Mouse (Mus musculus) CH12.LX (cell line): ENCODE measurements at regions not wholly inside any gene's neighbourhood (a gene's known extent, or its start where the extent isn't known, plus 50 kb on each side); places are given as distances from the start of the nearest gene placed in this dataset.

Experiments used
- DNase-seq: peaks from one replicate; pipeline ENCODE4 v3.0.0-alpha.2; 2013; ENCODE audit errors: extremely low read depth
- H3K27ac ChIP-seq: 2 replicates; pipeline ENCODE4 v1.5.1; 2012; ENCODE audit warnings: low read depth, mild to moderate bottlenecking, control low read depth, moderate library complexity; ENCODE audit not compliant: insufficient read depth
- H3K27me3 ChIP-seq: replicated peaks from 2 replicates; pipeline ENCODE3; 2012; ENCODE audit warnings: inconsistent platforms
- H3K36me3 ChIP-seq, 2 experiments: replicated peaks in 1 of 2; 2 replicates each; pipeline versions ENCODE3 to v1.6.1; 2012; ENCODE audit warnings: inconsistent platforms in 1 of 2, low read length in 1 of 2, mild to moderate bottlenecking in 1 of 2, mixed read lengths in 1 of 2, moderate library complexity in 1 of 2; ENCODE audit not compliant: control insufficient read depth in 1 of 2, insufficient read depth in 1 of 2
- H3K4me1 ChIP-seq, 2 experiments: 2 replicates each; pipeline ENCODE4 v1.6.1; 2012; ENCODE audit warnings: inconsistent platforms in 1 of 2, moderate library complexity in 1 of 2; ENCODE audit not compliant: insufficient read depth in 2 of 2, control insufficient read depth in 1 of 2
- H3K4me2 ChIP-seq: 2 replicates; pipeline ENCODE4 v1.6.1; 2012; ENCODE audit warnings: low read depth, mild to moderate bottlenecking, control low read depth; ENCODE audit not compliant: poor library complexity, insufficient read depth, severe bottlenecking
- H3K4me3 ChIP-seq, 3 experiments: fragments of 150-350 bp in 1 of 3; sonication (generic) in 1 of 3; replicated peaks in 1 of 3; 2 replicates each; pipeline versions ENCODE3 to v1.5.1; 2011 to 2012; ENCODE audit warnings: low read depth in 2 of 3, low read length in 2 of 3, mild to moderate bottlenecking in 2 of 3, moderate library complexity in 2 of 3, control low read depth in 1 of 3, improper control_type of control experiment in 1 of 3, inconsistent platforms in 1 of 3, mixed read lengths in 1 of 3; ENCODE audit not compliant: poor library complexity in 1 of 3
- H3K79me2 ChIP-seq: replicated peaks from 2 replicates; pipeline ENCODE4 v1.6.1; 2012; ENCODE audit warnings: mild to moderate bottlenecking, moderate library complexity; ENCODE audit not compliant: control insufficient read depth, poor library complexity, insufficient read depth, severe bottlenecking; ENCODE audit errors: extremely low read depth
- H3K9ac ChIP-seq: 2 replicates; pipeline ENCODE4 v1.6.1; 2012; ENCODE audit warnings: low read depth, mild to moderate bottlenecking, control low read depth, moderate library complexity; ENCODE audit not compliant: insufficient read depth
- H3K9me3 ChIP-seq: replicated peaks from 2 replicates; pipeline ENCODE3; 2012; ENCODE audit warnings: low read length, inconsistent platforms, mixed read lengths
- BHLHE40 ChIP-seq: IDR thresholded peaks from 2 replicates; pipeline ENCODE4 v1.6.1; 2011; ENCODE audit warnings: mild to moderate bottlenecking, low read depth, low read length, improper control_type of control experiment
- CHD1 ChIP-seq: IDR thresholded peaks from 2 replicates; pipeline ENCODE4 v1.6.1; 2012; ENCODE audit warnings: low read depth, low read length, improper control_type of control experiment, inconsistent platforms
- CTCF ChIP-seq, 2 experiments: IDR thresholded peaks in 1 of 2; conservative IDR thresholded peaks in 1 of 2; 2 replicates each; pipeline ENCODE4 v1.5.1; 2011 to 2012; ENCODE audit warnings: low read depth in 2 of 2, low read length in 2 of 2, improper control_type of control experiment in 1 of 2, inconsistent platforms in 1 of 2, mild to moderate bottlenecking in 1 of 2, moderate library complexity in 1 of 2
- EP300 ChIP-seq: IDR thresholded peaks from 2 replicates; pipeline ENCODE4 v1.6.1; 2011; ENCODE audit warnings: low read length, improper control_type of control experiment
- GABPA ChIP-seq: IDR thresholded peaks from 2 replicates; pipeline ENCODE4 v1.6.1; 2012; ENCODE audit warnings: low read depth, low read length, improper control_type of control experiment, inconsistent platforms; ENCODE audit not compliant: insufficient replicate concordance
- HCFC1 ChIP-seq: IDR thresholded peaks from 2 replicates; pipeline ENCODE4 v1.6.1; 2012; ENCODE audit warnings: low read depth, mild to moderate bottlenecking, inconsistent platforms, low read length, improper control_type of control experiment
- IRF4 ChIP-seq: IDR thresholded peaks from 2 replicates; pipeline ENCODE4 v1.6.1; 2014; ENCODE audit warnings: low read depth, mild to moderate bottlenecking, inconsistent platforms, low read length, improper control_type of control experiment
- JUN ChIP-seq: IDR thresholded peaks from 2 replicates; pipeline ENCODE4 v1.6.1; 2011; ENCODE audit warnings: low read depth, mild to moderate bottlenecking, low read length, improper control_type of control experiment, moderate library complexity; ENCODE audit not compliant: insufficient read depth
- MAX ChIP-seq: IDR thresholded peaks from 2 replicates; pipeline ENCODE4 v1.6.1; 2011; ENCODE audit warnings: low read length, improper control_type of control experiment
- MAZ ChIP-seq: IDR thresholded peaks from 2 replicates; pipeline ENCODE4 v1.6.1; 2012; ENCODE audit warnings: low read depth, mild to moderate bottlenecking, inconsistent platforms, low read length, improper control_type of control experiment, moderate library complexity
- MEF2A ChIP-seq: IDR thresholded peaks from 2 replicates; pipeline ENCODE4 v1.6.1; 2014; ENCODE audit warnings: low read depth, mild to moderate bottlenecking, inconsistent platforms, low read length, improper control_type of control experiment, borderline replicate concordance
- MXI1 ChIP-seq: IDR thresholded peaks from 2 replicates; pipeline ENCODE4 v1.6.1; 2011; ENCODE audit warnings: mild to moderate bottlenecking, low read depth, low read length, improper control_type of control experiment
- NELFE ChIP-seq: IDR thresholded peaks from 2 replicates; pipeline ENCODE4 v1.6.1; 2011; ENCODE audit warnings: low read depth, low read length, improper control_type of control experiment
- PAX5 ChIP-seq: IDR thresholded peaks from 2 replicates; pipeline ENCODE4 v1.6.1; 2012; ENCODE audit warnings: low read length, inconsistent platforms, mixed read lengths
- RAD21 ChIP-seq: IDR thresholded peaks from 2 replicates; pipeline ENCODE4 v1.6.1; 2011; ENCODE audit warnings: low read depth, mild to moderate bottlenecking, low read length, improper control_type of control experiment, moderate library complexity
- RCOR1 ChIP-seq: conservative IDR thresholded peaks from 2 replicates; pipeline ENCODE4 v1.6.1; 2012; ENCODE audit warnings: low read depth, mild to moderate bottlenecking, inconsistent platforms, low read length, improper control_type of control experiment
- SIN3A ChIP-seq: IDR thresholded peaks from 2 replicates; pipeline ENCODE4 v1.6.1; 2012; ENCODE audit warnings: low read length, improper control_type of control experiment, inconsistent platforms
- SMC3 ChIP-seq: IDR thresholded peaks from 2 replicates; pipeline ENCODE4 v1.6.1; 2011; ENCODE audit warnings: low read depth, low read length, improper control_type of control experiment
- TBP ChIP-seq: conservative IDR thresholded peaks from 2 replicates; pipeline ENCODE4 v1.6.1; 2011; ENCODE audit warnings: low read depth, low read length, improper control_type of control experiment
- UBTF ChIP-seq: IDR thresholded peaks from 2 replicates; pipeline ENCODE4 v1.6.1; 2012; ENCODE audit warnings: low read depth, mild to moderate bottlenecking, inconsistent platforms, low read length, improper control_type of control experiment, moderate library complexity
- ZC3H11A ChIP-seq: IDR thresholded peaks from 2 replicates; pipeline ENCODE4 v1.6.1; 2012; ENCODE audit warnings: low read depth, mild to moderate bottlenecking, inconsistent platforms, low read length, improper control_type of control experiment
- ZNF384 ChIP-seq: IDR thresholded peaks from 2 replicates; pipeline ENCODE4 v1.6.1; 2012; ENCODE audit warnings: low read depth, low read length, improper control_type of control experiment, inconsistent platforms
- dilution Hi-C: fragments of 300-500 bp; cut with MboI; formaldehyde crosslinking; loops from 2 replicates; pipeline ENCODE4 v1.14.3; 2020; ENCODE audit warnings: low sequenced_read_pairs; ENCODE audit not compliant: extremely low pct_unique_long_range_greater_than_20kb, extremely low pct_ligation_motif_present
- in situ Hi-C: fragments of 300-500 bp; cut with MboI; formaldehyde crosslinking; loops from 3 replicates; pipeline ENCODE4 v1.14.3; 2019; ENCODE audit warnings: low sequenced_read_pairs, low pct_ligation_motif_present, low pct_unique_long_range_greater_than_20kb, mixed read lengths

DNA sequence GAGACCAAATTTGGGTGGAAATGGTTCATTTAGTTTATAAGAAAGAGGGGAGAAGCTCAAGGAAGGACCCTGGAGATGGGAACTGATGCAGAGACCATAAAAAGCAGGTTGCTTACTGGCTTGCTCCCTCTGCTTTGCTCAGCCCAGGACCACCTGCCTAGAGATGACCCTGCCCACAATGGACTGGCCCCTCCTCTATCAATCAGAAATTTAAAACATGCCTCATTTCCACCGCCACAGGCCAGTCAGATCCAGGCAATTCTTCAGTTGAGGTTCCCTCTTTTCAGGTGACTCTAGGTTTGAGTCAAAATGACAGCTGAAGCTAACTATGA lies 61.1 kb upstream of the Opcml start:
- H3K27ac ChIP-seq, result no peak overlapping the region
- no peak overlapping the region for H3K9ac ChIP-seq
- H3K79me2 ChIP-seq, result no peaks in the 10 kb centered on the region
- peaks cover 2 to 15% of the 10 kb centered on the region in 2 experiments; a peak in 3 of 4 replicates for H3K4me1 ChIP-seq
- peaks cover 4% of the 10 kb centered on the region for H3K27me3 ChIP-seq
- no peak for DNase-seq
- in situ Hi-C loops, result no loop called here
- no peaks in the 10 kb centered on the region for H3K36me3 ChIP-seq
- TF ChIP-seq NELFE (no peak), MAZ (no peak), MXI1 (no peak), ZC3H11A (no peak), SIN3A (no peak), EP300 (no peak), IRF4 (no peak), TBP (no peak)
- no peak overlapping the region for H3K4me3 ChIP-seq
- H3K4me2 ChIP-seq, result no peak overlapping the region
- no peaks in the 10 kb centered on the region for H3K9me3 ChIP-seq
- dilution Hi-C loops, result no loop called here

DNA sequence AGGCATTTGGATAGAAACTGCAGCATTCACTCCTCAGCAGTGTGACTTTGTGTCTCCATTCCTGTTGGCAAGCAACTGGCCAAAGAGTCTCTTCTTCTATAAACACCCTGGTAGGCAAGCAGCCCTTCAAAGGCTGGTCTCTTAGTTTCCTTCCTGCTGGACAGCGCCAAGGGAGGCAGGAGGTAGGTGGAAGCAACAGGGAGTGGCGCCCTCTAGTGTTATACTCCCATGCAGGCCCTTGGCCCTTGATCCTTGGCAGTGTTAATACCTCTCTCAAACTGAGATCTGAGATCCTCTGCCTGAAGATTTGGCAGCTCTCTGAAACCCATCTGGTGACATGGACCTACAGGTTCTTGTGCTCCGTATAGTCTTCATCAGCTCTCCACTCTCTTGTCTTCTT lies 51.3 kb upstream of the Opcml start:
- Histone ChIP-seq H3K27ac (no peak overlapping the region), H3K4me2 (no peak overlapping the region; the same call in 1 of the 2 replicates), H3K79me2 (no peaks in the 10 kb centered on the region), H3K4me1 (no peaks in the 10 kb centered on the region), H3K27me3 (peaks cover 13% of the 10 kb centered on the region), H3K9ac (no peak overlapping the region), H3K9me3 (no peaks in the 10 kb centered on the region), H3K4me3 (no peak overlapping the region), H3K36me3 (no peaks in the 10 kb centered on the region)
- dilution Hi-C loops (no loop called here), in situ Hi-C loops (loop anchor here (10.0 kb wide), 1 partner anchor 324 kb away; no protein-coding TSS in a partner anchor)
- peak; percentile 59 for DNase-seq
- TF ChIP-seq NELFE, result 0 out of 2 replicates have a peak, but pooled peaks have one; percentile 25
- peak; percentile 17; the same call in 1 of the 2 replicates for TF ChIP-seq MAX
- TF ChIP-seq MXI1, result no peak
- TF ChIP-seq HCFC1, result no peak
- 0 out of 2 replicates have a peak, but pooled peaks have one; percentile 11 for TF ChIP-seq ZC3H11A
- no peak for TF ChIP-seq MEF2A
- no peak for TF ChIP-seq TBP
- no peak for TF ChIP-seq PAX5
- peak; percentile 79 to 81 for TF ChIP-seq CTCF (conservative IDR thresholded peaks at IDR 0.05 in 1 of 2, IDR thresholded peaks at IDR 0.05 in 1 of 2; ENCODE audit: low read depth in 2 of 2, low read length in 2 of 2)
- TF ChIP-seq BHLHE40, result no peak
- no peak for TF ChIP-seq UBTF
- TF ChIP-seq RAD21, result peak; percentile 70
- peak; percentile 80 for TF ChIP-seq SMC3
- TF ChIP-seq GABPA, result no peak
- no peak for TF ChIP-seq CHD1
- no peak for TF ChIP-seq JUN
- TF ChIP-seq RCOR1, result no peak
- no peak for TF ChIP-seq ZNF384
